Mouse (Mus musculus) thymus, adult 2 months (tissue): ENCODE measurements at regions not wholly inside any gene's neighbourhood (a gene's known extent, or its start where the extent isn't known, plus 50 kb on each side); places are given as distances from the start of the nearest gene placed in this dataset.

Experiments used
- DNase-seq: peaks from one replicate; pipeline ENCODE4 v3.0.0; 2021
- H3K27ac ChIP-seq: fragments of 200-500 bp; 2 replicates; pipeline ENCODE4 v1.5.1; 2012; ENCODE audit warnings: low read length, control low read depth; ENCODE audit not compliant: control insufficient read depth, insufficient read depth
- H3K27me3 ChIP-seq: fragments of 200-500 bp; 2 replicates; pipeline ENCODE4 v1.6.1; 2012; ENCODE audit warnings: mild to moderate bottlenecking, low read length, moderate library complexity, mixed read lengths; ENCODE audit not compliant: control insufficient read depth, insufficient read depth
- H3K36me3 ChIP-seq: fragments of 200-500 bp; 2 replicates; pipeline ENCODE4 v1.6.1; 2012; ENCODE audit warnings: mild to moderate bottlenecking, low read length, moderate library complexity; ENCODE audit not compliant: control insufficient read depth, insufficient read depth
- H3K4me1 ChIP-seq: fragments of 200-500 bp; replicated peaks from 2 replicates; pipeline ENCODE4 v1.6.1; 2012; ENCODE audit warnings: low read length; ENCODE audit not compliant: control insufficient read depth, insufficient read depth
- H3K4me3 ChIP-seq: fragments of 200-500 bp; 2 replicates; pipeline ENCODE4 v1.5.1; 2012; ENCODE audit warnings: mild to moderate bottlenecking, low read length, control low read depth, moderate library complexity; ENCODE audit not compliant: control insufficient read depth, insufficient read depth
- CTCF ChIP-seq: fragments of 200-500 bp; IDR thresholded peaks from 2 replicates; pipeline ENCODE4 v1.5.1; 2012; ENCODE audit warnings: mild to moderate bottlenecking, control low read depth, low read length, moderate library complexity, borderline replicate concordance; ENCODE audit not compliant: control insufficient read depth, poor library complexity, insufficient read depth; ENCODE audit errors: extremely low read depth
- POLR2A ChIP-seq: fragments of 200-500 bp; IDR thresholded peaks from 2 replicates; pipeline ENCODE4 v1.6.1; 2012; ENCODE audit warnings: mild to moderate bottlenecking, low read length, control low read depth, moderate library complexity; ENCODE audit not compliant: control insufficient read depth, poor library complexity, insufficient read depth; ENCODE audit errors: extremely low read depth
- WGBS: fragments of 180-500 bp; shearing (Covaris S2); methylation state at CpG from one replicate; pipeline ENCODE4 v1.1.7; 2018; 5-methylcytosine and 5-hydroxymethylcytosine counted together

- WGBS: 79% methylated on average over 13 of the region's 13 CpGs
These were observed 144.8 kb downstream of the Cxcl12 start for GRCm38 (mm10) chr6:117312891-117313781.

GRCm38 (mm10) chr6:117313944-117314566 is 145.7 kb downstream of the Cxcl12 start:
- Histone ChIP-seq H3K4me3 (no peak overlapping the region), H3K4me1 (no peaks in the 10 kb centered on the region), H3K27ac (no peak overlapping the region), H3K36me3 (no peaks in the 10 kb centered on the region), H3K27me3 (no peaks in the 10 kb centered on the region)
- no peak for DNase-seq
- WGBS: 68% methylated on average over 6 of the region's 6 CpGs
- TF ChIP-seq POLR2A: no peak
- TF ChIP-seq CTCF: no peak

More at GRCm38 (mm10) chr6:117312891-117313781, 144.8 kb downstream of the Cxcl12 start:
- Histone ChIP-seq H3K36me3 (no peaks in the 10 kb centered on the region), H3K27me3 (no peaks in the 10 kb centered on the region), H3K27ac (no peak overlapping the region), H3K4me3 (no peak overlapping the region), H3K4me1 (no peaks in the 10 kb centered on the region)
- no peak for DNase-seq
- TF ChIP-seq POLR2A: no peak

GRCm38 (mm10) chr6:117323301-117323700 is 155.0 kb downstream of the Cxcl12 start:
- H3K27ac ChIP-seq: no peak overlapping the region
- no peak for TF ChIP-seq CTCF
- TF ChIP-seq POLR2A: no peak

GRCm38 (mm10) chr6:117323850-117324249 is 155.5 kb downstream of the Cxcl12 start:
- no peaks in the 10 kb centered on the region for H3K36me3 ChIP-seq
- 78% methylated on average over 3 of the region's 3 CpGs for WGBS
- no peaks in the 10 kb centered on the region for H3K4me1 ChIP-seq
- TF ChIP-seq CTCF (no peak), POLR2A (no peak)
- no peak for DNase-seq
- no peaks in the 10 kb centered on the region for H3K27me3 ChIP-seq
- no peak overlapping the region for H3K27ac ChIP-seq
- H3K4me3 ChIP-seq: no peak overlapping the region

More at GRCm38 (mm10) chr6:117323301-117323700, 155.0 kb downstream of the Cxcl12 start:
- Histone ChIP-seq H3K4me3 (no peak overlapping the region), H3K27me3 (no peaks in the 10 kb centered on the region), H3K4me1 (no peaks in the 10 kb centered on the region), H3K36me3 (no peaks in the 10 kb centered on the region)
- no peak for DNase-seq

- WGBS: 87% methylated on average over 18 of the region's 18 CpGs
- no peaks in the 10 kb centered on the region for H3K36me3 ChIP-seq
- no peak overlapping the region for H3K27ac ChIP-seq
- H3K27me3 ChIP-seq: no peaks in the 10 kb centered on the region
- DNase-seq: no peak
- H3K4me3 ChIP-seq: no peak overlapping the region
- TF ChIP-seq POLR2A: no peak
- no peak for TF ChIP-seq CTCF
- no peaks in the 10 kb centered on the region for H3K4me1 ChIP-seq
These were observed 158.8 kb downstream of the Cxcl12 start for GRCm38 (mm10) chr6:117326835-117327775.
